Mouse (Mus musculus): Measurements from ENCODE around the gene Rnf130. TPM values are rescaled to one million over a fixed set of nuclear protein-coding genes. Genes with fewer than 3 reads are reported as not detected.
"Not testable (repeated sequence)": the region's sequence is repeated elsewhere in the genome, so short reads cannot be mapped to it uniquely, and the experiment has no call there.

Gene Rnf130
- polyA plus RNA-seq, 1 experiment from 2014 or later: 39.6 TPM

- no peak for ATAC-seq (replicated peaks; ENCODE audit: insufficient number of reproducible peaks, insufficient read depth, low FRiP score, low read depth)
- no peak overlapping the region for H3K9ac ChIP-seq
- peaks cover 17% of the 10 kb centered on the region for H3K4me1 ChIP-seq (replicated peaks)
- H3K4me3 ChIP-seq: no peak overlapping the region
- H3K36me3 ChIP-seq: peaks cover 16% of the 10 kb centered on the region; the same call in 1 of the 2 replicates
- H3K27me3 ChIP-seq: no peaks in the 10 kb centered on the region
- H3K4me2 ChIP-seq: no peak overlapping the region
- no peaks in the 10 kb centered on the region for H3K9me3 ChIP-seq (replicated peaks)
- 41% methylated on average over 5 of the region's 5 CpGs for WGBS
- no peak overlapping the region for H3K27ac ChIP-seq
These were observed 66.0 kb downstream of the Rnf130 start for GRCm38 (mm10) chr11:50090982-50091675.

- Histone ChIP-seq H3K36me3 (peaks cover 11% of the 10 kb centered on the region; the same call in 1 of the 2 replicates), H3K4me2 (no peak overlapping the region), H3K27ac (no peak overlapping the region), H3K9me3 (replicated peaks) (no peaks in the 10 kb centered on the region), H3K4me3 (no peak overlapping the region), H3K27me3 (no peaks in the 10 kb centered on the region), H3K9ac (no peak overlapping the region), H3K4me1 (replicated peaks) (peaks cover 17% of the 10 kb centered on the region)
- no peak for ATAC-seq (replicated peaks; ENCODE audit: insufficient number of reproducible peaks, insufficient read depth, low FRiP score, low read depth)
These were observed 66.5 kb downstream of the Rnf130 start for GRCm38 (mm10) chr11:50091681-50092080.

GRCm38 (mm10) chr11:50095661-50096060, 70.5 kb downstream of the Rnf130 start:
- 67% methylated on average over 9 of the region's 9 CpGs for WGBS
- no peak overlapping the region for H3K4me3 ChIP-seq
- H3K27ac ChIP-seq: no peak overlapping the region
- peaks cover 24% of the 10 kb centered on the region for H3K4me1 ChIP-seq (replicated peaks)
- no peak overlapping the region for H3K4me2 ChIP-seq
- H3K27me3 ChIP-seq: no peaks in the 10 kb centered on the region
- H3K36me3 ChIP-seq: peaks cover 5% of the 10 kb centered on the region; the same call in 1 of the 2 replicates
- no peak overlapping the region for H3K9ac ChIP-seq
- no peak for ATAC-seq (replicated peaks; ENCODE audit: insufficient number of reproducible peaks, insufficient read depth, low FRiP score, low read depth)
- H3K9me3 ChIP-seq (replicated peaks): no peaks in the 10 kb centered on the region

- H3K36me3 ChIP-seq: peaks cover 5% of the 10 kb centered on the region; the same call in 1 of the 2 replicates
- H3K9ac ChIP-seq: no peak overlapping the region
- WGBS: 87% methylated on average over 6 of the region's 6 CpGs
- H3K4me2 ChIP-seq: no peak overlapping the region
- H3K4me3 ChIP-seq: no peak overlapping the region
- peaks cover 13% of the 10 kb centered on the region for H3K4me1 ChIP-seq (replicated peaks)
- no peaks in the 10 kb centered on the region for H3K9me3 ChIP-seq (replicated peaks)
- no peak overlapping the region for H3K27ac ChIP-seq
- no peaks in the 10 kb centered on the region for H3K27me3 ChIP-seq
- no peak for ATAC-seq (replicated peaks; ENCODE audit: insufficient number of reproducible peaks, insufficient read depth, low FRiP score, low read depth)
These were observed 71.9 kb downstream of the Rnf130 start for GRCm38 (mm10) chr11:50097091-50097490.

GRCm38 (mm10) chr11:50098961-50099481, 73.9 kb downstream of the Rnf130 start:
- Histone ChIP-seq H3K4me2 (no peak overlapping the region), H3K27me3 (no peaks in the 10 kb centered on the region), H3K36me3 (no peaks in the 10 kb centered on the region; the same call in 1 of the 2 replicates), H3K9ac (no peak overlapping the region), H3K4me1 (replicated peaks) (peaks cover 17% of the 10 kb centered on the region), H3K27ac (peak overlapping the region; percentile 2; the same call in 1 of the 2 replicates), H3K9me3 (replicated peaks) (no peaks in the 10 kb centered on the region), H3K4me3 (no peak overlapping the region)
- 67% methylated on average over 8 of the region's 8 CpGs for WGBS
- ATAC-seq (replicated peaks; ENCODE audit: insufficient number of reproducible peaks, insufficient read depth, low FRiP score, low read depth): no peak

GRCm38 (mm10) chr11:50099692-50100091, 74.5 kb downstream of the Rnf130 start:
- Histone ChIP-seq H3K9me3 (replicated peaks) (no peaks in the 10 kb centered on the region), H3K4me3 (no peak overlapping the region), H3K4me1 (replicated peaks) (peaks cover 20% of the 10 kb centered on the region), H3K27ac (peak overlapping the region; percentile 2; the same call in 1 of the 2 replicates), H3K4me2 (no peak overlapping the region), H3K9ac (no peak overlapping the region), H3K27me3 (no peaks in the 10 kb centered on the region), H3K36me3 (0 out of 2 replicates have a peak, but pooled peaks cover under 1% of the 10 kb centered on the region)
- no peak for ATAC-seq (replicated peaks; ENCODE audit: insufficient number of reproducible peaks, insufficient read depth, low FRiP score, low read depth)
- WGBS: 55% methylated on average over 2 of the region's 2 CpGs

GRCm38 (mm10) chr11:50100548-50101307, 75.6 kb downstream of the Rnf130 start:
- 70% methylated on average over 2 of the region's 2 CpGs for WGBS
- Histone ChIP-seq H3K27ac (no peak overlapping the region), H3K4me3 (no peak overlapping the region)

GRCm38 (mm10) chr11:50101962-50102361, 76.8 kb downstream of the Rnf130 start:
- peaks cover 28% of the 10 kb centered on the region for H3K4me1 ChIP-seq (replicated peaks)
- not testable (repeated sequence) for H3K9me3 ChIP-seq (replicated peaks); H3K4me3 ChIP-seq; H3K9ac ChIP-seq; H3K4me2 ChIP-seq; H3K27ac ChIP-seq; H3K27me3 ChIP-seq; H3K36me3 ChIP-seq; ATAC-seq (replicated peaks; ENCODE audit: insufficient number of reproducible peaks, insufficient read depth, low FRiP score, low read depth)
- WGBS: 83% methylated on average over 4 of the region's 4 CpGs

More at GRCm38 (mm10) chr11:50100548-50101307, 75.6 kb downstream of the Rnf130 start:
- ATAC-seq (replicated peaks; ENCODE audit: insufficient number of reproducible peaks, insufficient read depth, low FRiP score, low read depth): no peak
- 0 out of 2 replicates have a peak, but pooled peaks cover 2% of the 10 kb centered on the region for H3K36me3 ChIP-seq
- no peak overlapping the region for H3K4me2 ChIP-seq
- H3K4me1 ChIP-seq (replicated peaks): peaks cover 20% of the 10 kb centered on the region
- H3K27me3 ChIP-seq: no peaks in the 10 kb centered on the region
- H3K9me3 ChIP-seq (replicated peaks): no peaks in the 10 kb centered on the region
- H3K9ac ChIP-seq: no peak overlapping the region

GRCm38 (mm10) chr11:50104016-50104415, 78.9 kb downstream of the Rnf130 start:
- WGBS: 62% methylated on average over 6 of the region's 6 CpGs
- H3K4me2 ChIP-seq: no peak overlapping the region
- no peak overlapping the region for H3K27ac ChIP-seq
- no peak overlapping the region for H3K4me3 ChIP-seq
- 0 out of 2 replicates have a peak, but pooled peaks cover 2% of the 10 kb centered on the region for H3K36me3 ChIP-seq
- peaks cover 27% of the 10 kb centered on the region for H3K4me1 ChIP-seq (replicated peaks)
- ATAC-seq (replicated peaks; ENCODE audit: insufficient number of reproducible peaks, insufficient read depth, low FRiP score, low read depth): no peak
- H3K9me3 ChIP-seq (replicated peaks): no peaks in the 10 kb centered on the region
- no peaks in the 10 kb centered on the region for H3K27me3 ChIP-seq
- no peak overlapping the region for H3K9ac ChIP-seq

GRCm38 (mm10) chr11:50105237-50105636, 80.1 kb downstream of the Rnf130 start:
- 0 out of 2 replicates have a peak, but pooled peaks cover 2% of the 10 kb centered on the region for H3K36me3 ChIP-seq
- no peak for ATAC-seq (replicated peaks; ENCODE audit: insufficient number of reproducible peaks, insufficient read depth, low FRiP score, low read depth)
- peaks cover 16% of the 10 kb centered on the region for H3K4me1 ChIP-seq (replicated peaks)
- 81% methylated on average over 5 of the region's 5 CpGs for WGBS
- H3K4me3 ChIP-seq: no peak overlapping the region
- H3K9ac ChIP-seq: no peak overlapping the region
- no peak overlapping the region for H3K27ac ChIP-seq
- H3K9me3 ChIP-seq (replicated peaks): no peaks in the 10 kb centered on the region
- H3K4me2 ChIP-seq: no peak overlapping the region
- no peaks in the 10 kb centered on the region for H3K27me3 ChIP-seq

- Histone ChIP-seq H3K27ac (0 out of 2 replicates have a peak overlapping the region, but pooled peaks have one; percentile 47), H3K27me3 (no peaks in the 10 kb centered on the region), H3K4me1 (replicated peaks) (peaks cover 15% of the 10 kb centered on the region), H3K36me3 (0 out of 2 replicates have a peak, but pooled peaks cover 2% of the 10 kb centered on the region), H3K9ac (no peak overlapping the region), H3K4me3 (no peak overlapping the region), H3K4me2 (no peak overlapping the region), H3K9me3 (replicated peaks) (no peaks in the 10 kb centered on the region)
- 35% methylated on average over 7 of the region's 7 CpGs for WGBS
- 0 out of 2 replicates have a peak, but pooled peaks have one; percentile 31 for ATAC-seq (replicated peaks; ENCODE audit: insufficient number of reproducible peaks, insufficient read depth, low FRiP score, low read depth)
These were observed 80.9 kb downstream of the Rnf130 start for GRCm38 (mm10) chr11:50106024-50106423.
